Mouse (Mus musculus): Measurements from ENCODE around the gene Ak4.
A peak's percentile ranks its signal among the peaks of the same experiment; 100 is the strongest.
"Not testable (repeated sequence)": the region's sequence is repeated elsewhere in the genome, so short reads cannot be mapped to it uniquely, and the experiment has no call there.

Ak4 gene

DNA sequence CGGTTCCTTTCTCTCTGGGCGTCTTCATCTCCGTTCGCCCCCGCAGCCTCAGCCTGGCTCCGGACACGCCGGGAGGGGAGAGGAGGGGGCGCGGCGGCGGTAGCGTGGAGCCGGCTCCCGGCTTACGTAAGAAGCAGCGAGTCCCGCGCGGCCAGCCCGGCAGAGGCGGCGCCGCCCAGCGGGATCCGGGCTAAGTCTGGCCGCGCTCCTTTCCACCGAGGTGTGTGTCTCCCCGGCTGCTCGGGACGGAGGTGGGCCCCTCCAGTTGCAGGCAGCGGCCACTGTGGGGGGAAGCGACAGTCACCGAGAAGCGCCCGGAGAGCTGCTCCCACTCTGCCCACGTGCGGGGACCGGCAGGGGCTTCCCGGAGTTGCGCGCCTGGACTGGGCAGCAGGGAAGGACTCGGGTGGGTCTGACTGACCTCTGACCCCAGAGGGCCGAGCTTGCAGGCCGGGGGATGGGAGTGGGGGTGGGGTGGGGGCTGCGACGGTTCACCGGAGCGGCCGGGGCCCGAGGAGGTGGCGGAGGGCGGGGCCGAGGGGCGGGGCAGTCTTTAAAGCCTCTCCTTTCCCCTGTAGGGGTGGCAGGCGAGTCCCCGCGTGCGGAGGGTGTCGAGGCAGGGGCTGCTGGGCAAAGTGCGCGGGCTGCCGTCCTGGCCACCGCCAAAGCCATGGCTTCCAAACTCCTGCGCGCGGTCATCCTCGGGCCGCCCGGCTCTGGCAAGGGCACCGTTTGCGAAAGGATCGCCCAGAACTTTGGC is at the start of gene Ak4:
Gene Ak4, plus strand, starts transcription at position 127 of the 760 bp plus-strand sequence.
- peak in 1 of 2 experiments; percentile 63 for DNase-seq (ENCODE audit: low spot score in 2 of 2)

DNA sequence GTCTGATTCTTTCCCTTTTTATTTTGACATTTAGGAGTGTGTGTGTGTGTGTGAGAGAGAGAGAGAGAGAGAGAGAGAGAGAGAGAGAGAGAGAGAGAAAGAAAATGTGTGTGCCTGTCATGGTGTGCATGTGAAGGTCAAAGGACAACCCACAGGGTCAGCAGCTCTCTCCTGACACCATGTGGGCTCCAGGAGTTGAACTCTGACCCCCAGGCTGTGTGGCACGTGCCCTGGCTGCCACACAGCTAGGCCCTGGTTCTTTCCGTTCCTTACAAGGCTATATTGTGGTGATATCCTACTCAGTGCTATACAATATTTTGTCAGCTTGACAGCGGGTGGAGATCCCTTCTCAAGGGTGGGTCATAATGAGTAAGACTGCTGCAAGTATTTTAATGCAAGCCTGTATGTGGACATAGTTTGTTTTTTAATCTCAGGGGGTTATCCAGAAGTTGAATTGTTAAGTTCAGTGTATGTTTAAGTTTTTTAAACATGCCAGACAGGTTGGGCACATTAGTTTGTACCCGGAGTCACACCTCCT is 49.3 kb upstream of the Ak4 start:
- DNase-seq (ENCODE audit: low spot score in 2 of 2), result no peak

DNA sequence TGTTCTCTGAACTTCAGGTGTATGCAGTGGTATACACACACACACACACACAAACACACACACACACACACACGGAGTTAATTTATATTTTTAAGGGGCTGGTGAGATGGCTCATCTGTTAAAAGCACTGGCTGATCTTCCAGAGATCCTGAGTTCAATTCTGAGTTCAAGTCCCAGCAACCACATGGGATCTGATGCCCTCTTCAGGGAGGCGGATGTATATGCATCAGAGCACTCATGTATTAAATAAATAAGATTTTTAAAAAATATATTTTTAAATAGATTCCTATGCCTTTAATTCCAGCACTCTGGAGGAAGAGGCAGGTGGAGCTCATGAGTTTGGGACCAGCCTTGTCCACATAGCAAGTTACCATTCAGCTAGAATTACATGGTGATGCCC is 46.8 kb upstream of the Ak4 start:
- DNase-seq (ENCODE audit: low spot score in 2 of 2), result no peak

DNA sequence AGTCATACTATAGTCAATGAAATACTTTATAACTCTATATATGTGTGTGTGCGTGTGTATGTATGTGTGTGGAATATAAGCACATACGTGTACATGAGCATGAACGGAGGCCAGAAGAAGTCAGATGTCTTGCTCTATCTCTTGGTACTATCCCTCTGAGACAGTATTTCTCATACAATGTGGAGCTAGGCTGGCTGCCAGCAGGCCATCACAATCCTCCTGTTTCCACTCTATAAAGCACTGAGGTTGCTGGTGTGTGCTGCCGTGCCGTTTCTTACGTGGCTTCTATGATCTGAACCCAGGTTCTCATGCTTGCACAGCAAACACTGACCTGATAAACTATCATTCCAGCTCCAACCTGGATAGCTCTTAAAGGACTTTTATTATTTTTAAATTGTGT is 46.3 kb upstream of the Ak4 start:
- no peak for DNase-seq (ENCODE audit: low spot score in 2 of 2)

DNA sequence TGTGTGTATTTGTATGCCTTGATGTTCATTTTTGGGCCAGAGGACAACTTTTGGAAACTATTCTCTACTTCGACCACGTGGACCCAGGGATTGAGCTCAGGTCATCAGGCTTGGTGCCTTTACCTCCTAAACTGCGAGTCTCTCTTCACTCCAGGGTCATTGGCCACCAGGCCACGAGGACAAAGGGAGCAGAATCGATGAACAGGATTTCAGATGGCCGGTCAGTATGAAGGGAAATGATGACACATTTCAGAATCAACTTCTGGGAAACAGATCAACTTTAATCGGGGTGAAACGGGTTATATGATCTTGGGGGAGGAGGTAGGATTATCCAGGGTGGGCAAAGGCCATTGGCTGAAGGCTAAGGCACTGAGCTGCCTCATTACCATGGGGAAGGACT is 45.0 kb upstream of the Ak4 start:
- DNase-seq (ENCODE audit: low spot score in 2 of 2), result no peak

DNA sequence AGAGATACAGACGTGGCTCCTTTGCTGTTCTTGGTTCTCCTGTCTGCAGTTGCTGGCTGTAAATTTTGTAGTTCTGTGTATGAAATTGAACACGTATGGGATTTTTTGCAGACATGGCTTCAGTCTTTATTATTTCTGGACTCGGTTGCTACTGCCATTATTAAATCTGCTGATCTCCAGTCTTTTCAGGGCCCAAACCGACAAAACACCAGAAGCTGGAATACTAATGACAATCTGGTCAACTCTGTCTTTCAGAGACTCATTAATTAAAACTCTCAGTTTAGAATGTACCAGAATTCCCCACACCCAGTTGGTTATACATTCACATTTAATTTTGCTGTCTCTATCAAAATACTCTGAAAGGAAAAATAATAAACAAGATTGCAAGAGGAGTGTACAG is 42.2 kb upstream of the Ak4 start:
- no peak for DNase-seq (ENCODE audit: low spot score in 2 of 2)

DNA sequence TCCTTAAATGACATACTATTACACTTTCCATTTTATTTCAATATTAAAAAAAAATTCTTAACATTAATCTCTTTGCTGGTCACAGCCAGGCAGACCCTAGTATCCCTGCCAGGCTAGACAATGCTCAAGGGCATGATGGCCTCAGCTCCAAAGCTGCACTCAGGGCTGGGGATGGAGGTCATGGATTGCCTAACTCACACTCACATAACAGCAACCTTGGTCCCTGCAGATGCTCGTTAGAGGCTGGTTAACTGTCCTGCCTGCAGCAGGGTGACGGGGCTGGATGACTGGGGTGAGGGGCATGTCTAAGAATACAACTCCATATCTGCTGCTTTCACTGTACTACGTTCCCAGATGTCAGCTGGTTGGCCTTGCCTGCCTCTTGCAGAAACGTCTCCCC is 40.8 kb upstream of the Ak4 start:
- no peak for DNase-seq (ENCODE audit: low spot score in 2 of 2)

DNA sequence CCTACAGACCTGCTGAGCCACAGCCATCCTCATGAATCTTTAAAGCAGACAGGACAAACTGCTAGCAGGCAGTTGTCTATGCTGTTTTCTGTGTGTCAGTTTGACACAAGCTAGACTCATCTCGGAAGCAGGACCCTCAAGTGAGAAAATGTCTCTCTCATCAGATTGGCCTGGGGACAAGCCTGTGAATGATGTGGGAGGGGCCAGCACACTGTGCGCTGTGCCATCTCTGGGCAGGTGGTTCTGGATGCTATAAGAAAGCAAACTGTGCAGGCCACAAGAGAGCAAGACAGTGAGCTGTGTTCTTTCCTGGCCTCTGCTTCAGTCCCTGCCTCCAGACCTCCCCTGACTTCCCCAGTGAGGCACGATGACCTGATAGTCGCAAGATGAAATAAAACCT is 40.3 kb upstream of the Ak4 start:
- no peak for DNase-seq (ENCODE audit: low spot score in 2 of 2)

DNA sequence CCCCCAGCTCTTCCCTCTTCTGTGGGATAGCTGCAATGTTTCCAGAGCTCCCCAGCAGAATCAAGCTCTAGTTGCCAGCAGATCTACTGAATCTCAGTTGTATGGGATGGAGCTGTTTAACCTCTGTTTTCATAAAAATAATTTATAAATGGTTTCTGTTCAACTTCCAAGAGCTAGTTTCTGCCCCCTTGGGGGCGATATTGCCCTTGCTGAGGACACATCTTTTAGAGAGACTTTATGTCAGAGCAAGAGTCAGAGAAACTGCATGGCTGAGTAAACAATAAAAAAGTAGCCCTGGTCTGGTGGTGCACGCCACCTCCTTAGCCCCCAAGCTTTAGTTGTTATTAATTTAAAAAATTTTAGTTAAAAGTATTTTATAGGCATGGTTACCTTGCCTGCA is 34.1 kb upstream of the Ak4 start:
- DNase-seq (ENCODE audit: low spot score in 2 of 2), result no peak

DNA sequence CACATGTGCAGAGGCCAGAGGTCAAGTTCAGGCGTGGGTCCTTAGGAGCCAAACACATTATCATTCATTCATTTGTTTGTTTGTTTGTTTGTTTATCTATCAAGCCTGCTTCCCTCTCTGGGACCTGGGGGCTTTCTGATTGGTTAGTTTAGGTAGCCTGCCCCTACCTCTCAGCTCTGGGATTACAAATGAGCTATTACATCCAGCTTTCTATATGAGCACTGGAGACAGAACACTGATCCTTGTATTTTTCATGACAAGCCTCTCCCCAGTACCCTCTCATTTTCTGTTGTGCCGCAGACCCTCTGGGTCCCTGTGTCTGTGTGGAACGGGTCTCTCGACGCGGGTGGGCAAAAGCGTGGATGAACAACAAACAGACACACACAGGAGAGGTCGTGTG is 30.8 kb upstream of the Ak4 start:
- DNase-seq (ENCODE audit: low spot score in 2 of 2), result no peak

DNA sequence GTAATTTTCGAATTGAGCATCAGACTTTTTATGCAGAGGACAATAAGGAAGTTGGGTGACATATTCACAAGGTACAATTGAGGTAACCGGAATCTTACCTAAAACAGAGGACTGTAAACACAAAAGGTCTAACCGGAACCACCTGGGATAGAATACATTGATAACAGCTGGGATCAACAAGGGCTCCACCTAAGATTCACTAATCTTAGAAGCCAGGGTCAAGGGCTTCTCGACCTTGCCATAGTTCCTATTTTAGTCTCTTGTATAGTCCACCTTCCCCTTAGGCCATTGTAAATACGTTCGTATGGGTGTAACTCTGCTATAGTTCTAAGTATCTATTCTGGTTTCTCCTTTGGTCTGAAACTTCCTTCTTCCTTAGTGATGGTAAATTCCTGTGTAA is 30.4 kb upstream of the Ak4 start:
- DNase-seq (ENCODE audit: low spot score in 2 of 2), result not testable (repeated sequence)

DNA sequence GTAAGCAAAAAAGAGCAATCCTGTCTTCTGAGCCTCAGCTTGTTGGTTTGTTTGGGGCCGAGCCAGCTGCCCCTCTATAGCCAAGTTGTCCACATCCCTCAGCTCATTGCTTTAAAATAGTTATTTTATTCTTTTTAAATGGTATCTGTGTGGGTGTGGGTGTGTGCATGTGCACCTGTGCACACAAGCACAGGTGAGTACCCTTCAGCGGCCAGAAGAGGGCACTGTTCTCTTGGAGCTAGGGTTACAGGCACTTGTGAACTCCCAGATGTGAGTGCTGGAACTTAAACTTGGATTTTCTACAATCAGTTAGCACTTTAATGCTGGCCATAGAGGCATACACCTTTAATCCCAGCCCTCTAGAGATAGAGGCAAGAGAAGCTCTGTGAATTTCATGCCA is 26.8 kb upstream of the Ak4 start:
- DNase-seq (ENCODE audit: low spot score in 2 of 2), result peak; percentile 25 to 68

DNA sequence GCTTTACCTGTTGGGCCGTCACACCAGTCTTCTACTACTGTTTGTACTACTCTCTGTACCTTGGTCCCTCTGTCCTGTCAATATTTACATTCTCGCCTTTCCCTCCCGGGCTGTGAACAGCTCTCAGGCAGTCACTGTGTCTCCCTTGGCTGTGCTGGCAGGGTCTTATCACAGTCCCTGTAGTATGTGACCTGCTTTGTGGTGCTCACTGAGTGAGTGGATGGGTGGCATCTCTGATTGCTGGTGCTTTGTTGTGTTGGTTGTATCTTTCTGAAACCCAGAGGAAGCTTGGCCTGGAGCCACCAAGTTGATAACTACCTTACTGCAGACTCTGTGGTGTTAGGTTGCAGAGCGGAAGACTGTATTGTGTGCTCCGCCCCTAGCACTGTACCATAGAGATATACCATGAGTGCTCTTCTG is 25.8 kb upstream of the Ak4 start:
- no peak for DNase-seq (ENCODE audit: low spot score in 2 of 2)

DNA sequence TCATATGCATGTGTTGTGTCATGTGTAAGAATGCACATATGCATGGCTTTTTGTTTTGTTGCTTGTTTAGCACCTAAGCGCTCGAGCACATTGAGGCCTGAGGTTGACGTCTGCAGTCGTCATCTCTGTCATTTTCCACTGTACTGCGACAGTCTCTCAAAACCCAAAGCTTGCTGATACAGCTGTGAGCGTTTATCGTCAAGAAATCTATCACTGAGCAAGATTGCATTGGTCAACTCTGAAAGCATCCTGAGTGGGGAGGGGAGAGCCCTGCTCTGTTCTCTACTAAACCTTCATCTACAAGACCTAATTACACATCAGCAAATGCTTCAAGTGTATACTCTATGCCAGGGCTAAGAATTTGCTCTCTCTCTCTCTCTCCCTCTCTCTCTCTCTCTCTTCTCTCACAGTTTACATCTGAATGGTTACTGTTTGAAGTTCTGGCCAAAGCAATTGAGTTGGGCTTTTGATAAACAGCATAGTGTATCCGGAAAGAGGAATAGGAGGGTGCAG is 24.0 kb upstream of the Ak4 start:
- DNase-seq (ENCODE audit: low spot score in 2 of 2), result no peak

DNA sequence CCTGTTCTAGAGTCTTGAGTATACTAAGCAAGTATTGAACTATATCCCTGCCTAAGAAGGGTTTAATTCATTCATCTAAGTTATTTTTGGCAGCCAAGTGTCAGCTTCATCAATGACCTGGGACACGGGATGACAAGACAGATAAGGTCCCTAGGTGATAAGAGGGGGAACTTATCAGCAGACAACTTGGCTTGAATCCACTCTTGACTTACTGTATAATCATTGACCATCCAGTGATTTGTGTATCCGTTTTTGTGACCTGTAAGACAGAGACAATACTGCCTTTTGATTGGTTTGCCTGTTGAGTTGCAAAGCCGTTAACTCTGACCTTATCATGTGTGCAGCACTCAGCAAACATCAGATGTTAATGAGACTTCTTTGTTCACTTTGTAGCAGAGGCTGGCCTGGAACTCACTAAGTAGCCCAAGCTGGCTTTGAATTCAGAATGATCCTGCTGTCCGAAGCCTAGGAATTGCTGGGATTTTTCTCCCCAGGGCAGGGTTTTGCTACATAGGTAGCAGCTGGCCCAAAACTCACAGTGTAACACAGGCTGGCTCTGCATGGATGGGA is 19.0 kb upstream of the Ak4 start:
- no peak for DNase-seq (ENCODE audit: low spot score in 2 of 2)

DNA sequence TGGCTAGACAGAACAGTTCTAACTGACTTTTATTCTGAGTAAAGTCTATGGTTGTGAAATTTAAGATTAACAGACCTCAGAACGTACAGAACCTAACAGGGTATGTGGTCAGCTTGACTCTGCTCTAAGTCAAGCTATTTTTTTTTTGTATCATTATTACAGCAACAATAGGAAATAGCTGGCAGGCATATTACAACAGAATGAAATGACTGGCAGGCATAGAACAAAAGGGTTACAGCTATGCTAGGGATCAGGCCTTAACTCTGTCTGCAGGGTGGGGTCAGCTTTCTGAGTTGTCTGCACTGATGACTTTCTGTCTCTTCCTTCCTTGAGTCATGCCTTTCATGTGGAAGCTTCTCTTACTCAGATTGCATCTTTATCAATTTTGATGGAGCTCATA is 17.1 kb upstream of the Ak4 start:
- DNase-seq (ENCODE audit: low spot score in 2 of 2), result no peak

DNA sequence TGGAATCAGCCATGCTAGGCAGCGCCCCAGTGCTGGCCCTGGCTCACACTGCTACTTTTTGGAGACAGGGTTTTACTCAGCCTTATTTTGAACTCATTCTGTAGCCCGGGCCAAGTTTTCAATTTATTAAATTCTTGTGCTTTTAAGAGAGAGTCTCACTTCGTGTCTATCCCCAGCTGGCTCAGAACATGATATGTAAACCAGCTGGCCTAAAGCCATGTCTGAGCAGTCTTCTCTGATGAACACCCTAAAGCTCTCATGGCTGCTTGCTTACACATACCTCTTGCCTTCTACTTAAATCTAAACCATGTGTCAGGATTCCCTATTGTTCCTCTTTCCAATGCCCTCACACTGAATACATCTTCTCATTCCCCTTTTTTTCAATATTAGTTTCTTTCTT is 14.2 kb upstream of the Ak4 start:
- no peak for DNase-seq (ENCODE audit: low spot score in 2 of 2)

DNA sequence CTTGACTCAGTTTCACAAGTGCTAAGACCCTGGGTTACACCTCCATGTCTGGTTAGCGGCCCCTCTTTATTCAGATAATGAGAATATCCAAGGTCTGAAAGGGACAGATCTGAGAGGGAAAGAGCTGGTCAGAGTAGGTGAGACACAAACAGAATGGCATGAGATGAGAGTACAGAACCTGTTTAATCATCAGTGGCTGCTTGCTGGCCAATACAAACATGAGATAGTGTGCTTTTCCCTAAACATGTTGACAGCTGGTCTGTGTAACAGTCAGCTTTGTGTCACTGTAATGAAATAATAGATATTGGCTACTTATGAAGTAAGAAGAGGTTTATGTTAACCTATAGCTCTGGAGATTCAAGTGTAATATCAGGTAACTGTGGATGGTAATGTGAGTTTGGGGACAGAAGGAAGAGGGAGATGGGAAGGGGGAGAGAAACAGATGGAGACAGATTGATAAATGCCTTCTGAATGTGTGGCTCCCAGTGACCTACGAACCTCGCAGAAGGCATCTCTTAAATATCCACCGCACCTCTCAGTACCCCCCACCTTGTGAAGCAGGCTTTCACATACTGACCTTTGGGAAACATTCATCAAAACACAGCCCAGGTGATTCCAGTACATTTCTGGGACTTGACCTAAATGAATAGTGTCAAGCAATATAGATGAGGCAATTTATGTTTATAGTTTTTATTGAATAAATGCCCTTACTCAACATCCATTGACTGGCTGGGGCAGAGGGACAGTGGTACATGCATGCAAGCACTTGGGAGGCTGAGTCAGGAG is 12.5 kb upstream of the Ak4 start:
- no peak for DNase-seq (ENCODE audit: low spot score in 2 of 2)

DNA sequence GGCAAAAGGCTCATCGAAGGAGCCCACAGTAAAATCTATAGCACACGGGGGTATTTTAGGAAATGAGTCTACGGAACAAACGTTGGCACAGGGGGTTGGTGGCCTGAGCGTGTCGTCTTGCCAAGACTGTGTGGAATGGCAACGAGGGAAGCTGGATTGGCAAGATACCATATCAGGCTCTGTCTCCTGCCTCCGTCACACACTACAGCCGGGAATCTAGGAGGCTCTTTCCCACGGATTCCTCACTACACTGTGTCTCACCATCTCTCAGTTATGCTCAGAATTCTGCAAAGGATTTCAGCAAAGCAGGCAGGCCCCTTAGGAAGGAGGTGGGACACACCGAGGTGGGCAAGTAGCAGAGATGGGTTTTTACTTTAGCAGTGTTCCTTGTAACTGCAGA is 2.1 kb upstream of the Ak4 start:
- no peak for DNase-seq (ENCODE audit: low spot score in 2 of 2)

DNA sequence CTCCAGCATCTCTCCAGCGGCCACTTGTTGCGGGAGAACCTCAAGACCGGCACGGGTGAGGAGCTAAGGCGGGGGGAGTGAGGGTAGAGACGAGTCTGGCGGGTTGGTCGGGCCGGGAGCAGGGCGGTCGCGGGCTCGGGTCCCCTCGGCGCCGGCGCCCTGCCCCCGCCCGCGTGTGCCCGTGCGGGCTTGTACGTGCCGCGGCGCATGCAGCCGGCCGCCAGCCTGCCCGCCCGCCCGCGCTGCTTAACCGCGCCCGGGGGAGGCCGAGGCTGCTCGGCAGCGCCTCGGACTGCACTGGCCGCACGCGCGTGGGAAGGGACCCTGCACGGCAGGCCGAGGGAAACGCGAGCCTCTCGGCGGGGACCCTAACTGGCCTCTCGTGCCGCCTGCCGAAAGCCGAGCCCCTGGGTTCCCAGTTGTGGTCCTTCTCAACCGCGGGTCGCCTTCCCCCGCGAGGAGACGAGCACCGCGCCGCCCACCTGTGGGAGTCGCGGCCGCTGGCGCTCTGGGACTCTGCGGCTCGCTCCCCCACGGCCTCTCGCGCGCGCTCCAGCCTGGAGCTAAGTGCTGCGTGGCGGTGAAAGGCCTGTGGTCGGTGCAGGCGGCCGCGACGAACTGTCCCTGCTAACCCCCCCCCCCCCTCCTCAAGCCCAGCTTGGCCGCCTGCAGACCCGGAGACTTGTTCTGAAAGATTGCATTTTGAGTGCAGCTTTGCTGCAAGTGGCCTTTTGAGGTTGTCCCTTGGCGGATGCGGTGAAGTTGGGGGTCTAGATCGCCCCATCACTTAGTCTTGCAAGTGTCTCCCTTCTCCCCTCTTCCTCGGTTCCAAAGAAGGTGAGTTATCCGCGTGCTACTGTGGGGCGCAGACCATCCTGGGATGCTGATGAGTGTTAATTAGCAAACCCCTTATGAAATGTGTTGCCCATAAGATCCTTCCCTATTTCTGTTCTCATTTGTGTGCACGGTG is 1.1 kb downstream of the Ak4 start:
- DNase-seq (ENCODE audit: low spot score in 2 of 2), result no peak

DNA sequence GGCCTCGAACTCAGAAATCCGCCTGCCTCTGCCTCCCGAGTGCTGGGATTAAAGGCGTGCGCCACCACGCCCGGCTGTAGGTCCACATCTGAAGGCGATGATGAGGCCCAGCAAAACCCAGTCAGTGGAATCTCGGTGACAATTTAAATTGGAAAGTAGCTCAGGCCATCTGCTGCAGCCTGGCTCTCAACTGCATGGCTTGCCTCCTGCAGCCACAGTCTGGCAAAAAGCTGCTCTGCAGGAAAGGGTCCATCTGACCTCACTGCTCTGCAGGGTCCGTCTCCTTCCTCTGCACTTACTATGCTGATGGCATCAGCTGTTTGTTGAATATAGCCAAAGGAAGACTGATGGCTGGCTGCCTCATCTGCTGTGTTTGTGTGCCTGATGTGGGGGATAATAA is 3.9 kb downstream of the Ak4 start:
- DNase-seq (ENCODE audit: low spot score in 2 of 2), result no peak

All from spleen, postnatal 4 days (tissue).